Mouse (Mus musculus): ENCODE results near the gene Trp53bp1.

GRCm38 (mm10) chr2:121204276-121204675, 66.9 kb downstream of the Trp53bp1 start:
- no peak for TF ChIP-seq CTCF (conservative IDR thresholded peaks at IDR 0.05; ENCODE audit: low read length)
- TF ChIP-seq POU5F1 (IDR thresholded peaks at IDR 0.05; ENCODE audit: borderline replicate concordance, low read length), result no peak
- TF ChIP-seq NANOG (IDR thresholded peaks at IDR 0.05; ENCODE audit: borderline replicate concordance, low read length), result no peak

All from E14TG2a.4 (cell line).